Mouse (Mus musculus) cerebellum, postnatal 14 days (tissue): ENCODE measurements around the gene Vwa8.

Experiments used
- DNase-seq, 2 experiments: peaks; one replicate each; pipeline ENCODE4 v3.0.0; 2021; ENCODE audit warnings: mixed read lengths in 2 of 2

The Vwa8 gene

GRCm38 (mm10) chr14:79185018-79185685 lies 336.3 kb downstream of the Vwa8 start:
- peak; percentile 59 to 63 for DNase-seq

GRCm38 (mm10) chr14:79186976-79187375 lies 338.1 kb downstream of the Vwa8 start:
- no peak for DNase-seq

DNA sequence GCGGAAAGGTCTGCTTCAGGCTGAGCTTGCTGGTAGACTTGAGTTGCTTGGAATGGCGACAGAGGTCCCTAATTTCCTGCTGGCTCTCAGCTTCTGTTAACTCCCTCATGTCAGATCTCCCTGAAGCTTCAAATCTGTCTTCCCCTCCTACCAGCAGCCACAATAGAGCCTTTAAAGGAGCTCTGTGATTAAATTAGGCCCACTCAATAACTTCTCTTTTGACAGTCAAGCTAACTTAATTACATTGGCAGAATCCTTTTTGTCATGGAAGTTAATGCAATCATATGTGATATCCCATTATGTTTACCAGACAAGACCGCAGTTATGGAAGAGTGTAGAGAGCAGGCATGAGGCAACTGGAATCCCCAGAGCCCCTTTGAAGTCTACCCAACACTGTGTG lies 347.9 kb downstream of the Vwa8 start:
- DNase-seq: no peak

- no peak for DNase-seq
These were observed 349.2 kb downstream of the Vwa8 start for GRCm38 (mm10) chr14:79198066-79198465.

- peak; percentile 53 to 56 for DNase-seq
These were observed 351.5 kb downstream of the Vwa8 start for GRCm38 (mm10) chr14:79200133-79200891.

GRCm38 (mm10) chr14:79200892-79201285 lies 352.0 kb downstream of the Vwa8 start:
- peak; percentile 69 to 74 for DNase-seq

DNA sequence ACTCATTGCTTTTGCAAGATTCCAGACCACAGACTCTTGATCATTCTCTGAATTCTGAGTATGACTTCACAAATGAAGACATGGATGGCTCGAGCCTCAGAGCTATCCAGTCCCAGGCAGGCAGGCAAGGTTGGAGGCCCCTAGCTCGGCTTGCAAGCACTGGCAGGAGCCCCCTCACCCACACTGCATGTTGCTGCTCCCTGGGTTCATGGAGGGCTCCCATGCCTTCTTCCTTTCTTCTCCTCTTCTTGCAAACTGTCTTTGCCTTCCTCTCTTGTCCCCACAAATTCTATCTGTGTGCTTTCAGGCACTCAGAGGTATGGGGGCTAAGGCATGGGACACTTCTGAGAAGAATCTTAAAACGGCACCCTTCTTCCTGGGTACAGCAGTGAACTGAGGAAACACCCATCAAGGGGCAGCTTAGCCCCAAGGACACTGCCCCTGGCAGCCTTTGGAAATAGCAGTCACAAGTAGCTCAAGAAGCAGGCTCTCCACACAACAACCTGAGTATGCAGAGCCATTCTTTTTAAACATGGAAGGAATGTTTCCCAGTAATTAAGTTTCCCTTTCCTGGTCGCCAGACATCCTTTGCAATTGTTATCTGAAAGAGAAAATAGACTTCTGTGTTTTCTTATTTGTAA lies 354.0 kb downstream of the Vwa8 start:
- no peak for DNase-seq

DNA sequence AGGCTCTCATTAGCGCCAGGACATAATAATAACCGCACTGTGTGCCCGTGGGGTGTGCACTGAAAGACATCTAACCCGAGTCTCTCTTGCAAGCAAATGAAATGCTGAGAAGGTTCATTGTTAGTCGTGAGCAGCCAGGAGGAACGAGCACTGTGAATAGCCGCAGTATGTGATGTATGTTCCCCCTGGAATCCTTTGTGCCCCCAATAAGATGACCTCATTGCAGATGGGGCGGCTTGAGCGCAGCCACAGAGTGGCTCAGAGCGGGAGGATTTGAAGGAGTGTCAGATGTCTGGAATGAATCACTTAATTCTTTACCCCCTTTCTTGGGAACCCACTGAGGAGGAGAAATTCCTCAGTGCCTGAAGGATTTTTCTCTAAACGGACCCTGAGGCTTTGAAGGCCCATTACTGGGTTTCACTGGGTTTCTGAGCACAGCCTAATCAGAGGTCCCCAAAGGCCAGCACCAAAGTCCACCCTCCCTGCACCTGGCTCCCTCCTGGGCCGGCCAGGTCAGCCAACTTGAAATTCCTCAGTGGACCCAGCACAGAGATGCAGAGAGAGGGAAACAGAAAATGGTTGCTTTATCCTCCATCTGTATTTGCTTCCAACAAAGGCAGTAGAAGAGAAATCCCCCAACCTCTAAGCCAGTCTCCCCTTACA lies 354.8 kb downstream of the Vwa8 start:
- DNase-seq: no peak

DNA sequence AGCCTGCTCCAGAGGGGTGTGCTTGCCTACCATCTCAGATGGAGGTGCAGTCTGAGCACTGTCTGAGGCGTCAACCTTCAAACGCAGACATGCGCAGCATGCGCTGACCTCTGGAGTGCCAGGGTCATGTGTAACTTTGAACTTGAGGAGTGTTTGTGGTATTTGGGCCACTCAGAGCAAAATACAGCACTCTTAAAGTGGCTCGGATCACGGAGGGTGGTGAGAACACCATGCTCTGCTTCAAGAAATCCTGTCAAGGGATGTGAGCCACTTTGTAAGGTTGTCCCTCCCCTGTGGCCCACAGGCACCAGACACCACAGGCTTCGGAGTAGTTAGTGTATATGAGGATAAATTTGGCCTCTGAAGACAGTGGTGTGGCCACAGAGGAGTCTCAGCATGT lies 356.0 kb downstream of the Vwa8 start:
- no peak for DNase-seq

DNA sequence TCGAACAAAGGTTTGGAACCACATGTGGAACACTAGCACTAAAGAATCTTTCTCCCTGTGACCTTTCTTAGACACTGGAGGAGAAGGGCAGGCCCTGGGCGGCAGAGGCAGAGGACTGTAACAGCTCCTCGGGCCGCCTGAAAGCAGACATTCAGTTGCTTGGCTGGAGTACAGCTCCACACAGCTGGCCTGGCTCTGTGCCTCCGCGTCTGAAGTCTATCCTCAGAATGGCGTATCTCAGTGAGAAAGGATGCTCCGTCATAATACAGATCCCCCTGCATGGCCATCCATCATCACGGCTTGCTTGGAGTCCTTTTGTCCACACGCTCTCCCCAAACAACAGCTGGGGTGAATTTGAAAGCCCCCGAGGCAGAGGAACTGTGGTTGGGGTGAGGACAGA lies 357.4 kb downstream of the Vwa8 start:
- peak; percentile 54 to 74 for DNase-seq

DNA sequence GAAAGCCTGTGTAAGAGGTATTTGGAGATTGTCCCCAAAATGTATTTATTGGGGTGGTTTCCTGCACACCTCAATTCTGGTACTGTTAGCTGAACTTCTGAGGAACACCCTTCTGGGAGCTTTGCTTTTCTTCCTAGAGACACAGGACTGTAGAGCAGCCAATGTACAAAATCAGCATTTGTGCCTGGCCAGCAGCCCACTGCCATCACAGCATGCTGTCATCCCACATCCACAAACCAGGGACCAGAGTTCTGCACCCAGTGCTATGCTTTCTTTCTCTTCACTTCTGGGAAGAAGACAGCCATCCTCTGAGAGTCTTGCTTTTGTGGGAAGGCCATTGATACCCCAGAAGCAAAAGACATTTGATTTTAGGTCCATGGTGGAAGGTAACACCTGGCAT lies 359.6 kb downstream of the Vwa8 start:
- DNase-seq: no peak

GRCm38 (mm10) chr14:79209813-79210212 lies 361.0 kb downstream of the Vwa8 start:
- no peak for DNase-seq

GRCm38 (mm10) chr14:79212380-79212991 lies 363.6 kb downstream of the Vwa8 start:
- no peak for DNase-seq

DNA sequence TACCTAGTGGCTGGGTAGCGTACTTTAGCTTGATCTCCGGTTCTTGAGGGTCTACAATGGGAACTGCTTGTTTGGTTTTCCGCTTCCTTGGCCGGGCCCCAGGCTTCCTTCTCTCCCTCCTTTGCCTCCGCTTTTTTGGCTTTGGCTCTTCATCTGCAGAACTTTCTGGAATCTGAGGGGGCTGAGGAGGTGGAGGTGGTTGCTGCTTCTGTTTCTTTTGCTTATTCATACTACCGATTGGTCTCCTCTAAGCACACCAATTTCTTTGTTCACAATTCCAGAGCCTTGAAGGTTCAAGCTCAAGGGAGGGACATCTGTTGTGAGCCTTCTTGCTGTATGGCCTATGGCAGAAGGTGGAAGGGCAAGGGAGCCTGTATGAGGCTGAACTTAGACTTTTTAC lies 365.3 kb downstream of the Vwa8 start:
- no peak for DNase-seq

- no peak for DNase-seq
These were observed 365.9 kb downstream of the Vwa8 start for GRCm38 (mm10) chr14:79214660-79215249.

DNA sequence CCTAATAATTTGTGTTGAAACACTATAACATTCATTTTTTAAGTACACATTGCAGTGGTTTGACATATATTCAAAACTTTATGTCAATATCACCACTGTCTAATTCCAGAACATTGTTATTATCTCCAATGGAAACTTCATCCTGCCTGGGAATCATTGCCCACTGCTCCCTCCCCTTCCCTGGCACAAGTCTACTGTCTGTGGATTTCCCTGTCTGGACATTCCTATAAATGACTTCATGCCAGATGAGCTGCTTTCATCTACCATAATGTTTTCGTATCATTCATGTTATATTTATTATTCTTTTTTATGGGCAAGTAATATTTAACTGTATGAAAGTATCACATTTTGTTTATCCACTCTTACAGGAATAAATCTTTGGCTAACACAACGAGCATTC lies 367.5 kb downstream of the Vwa8 start:
- no peak for DNase-seq

DNA sequence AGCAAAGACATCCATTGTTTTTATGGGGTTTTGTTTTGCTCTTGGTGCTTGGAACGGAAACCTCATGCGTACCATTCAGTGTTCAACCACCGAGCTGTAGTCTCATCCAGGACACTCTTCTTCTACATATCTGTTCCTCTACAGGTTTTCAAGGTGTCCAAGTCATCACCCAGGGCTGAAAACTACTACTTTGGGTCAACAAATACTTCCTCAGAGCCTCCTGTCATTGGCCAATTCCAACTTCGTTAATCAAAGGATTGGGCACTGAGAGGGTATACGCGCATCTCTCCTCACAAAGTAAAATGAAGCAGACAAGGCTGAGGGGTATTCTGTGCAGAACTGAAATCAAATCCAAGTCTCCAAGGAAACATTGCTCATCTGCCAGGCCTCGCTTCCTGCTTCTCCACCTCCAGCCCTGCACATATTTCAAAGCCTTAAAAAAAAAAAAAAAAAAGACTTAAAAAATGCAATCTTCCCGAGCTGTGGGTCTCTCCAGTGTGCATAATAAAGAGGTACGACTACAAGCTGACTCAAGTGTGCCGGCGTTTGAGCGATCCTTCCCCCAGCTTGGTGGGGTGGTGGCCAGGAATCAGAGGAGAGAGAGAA lies 374.7 kb downstream of the Vwa8 start:
- no peak for DNase-seq

DNA sequence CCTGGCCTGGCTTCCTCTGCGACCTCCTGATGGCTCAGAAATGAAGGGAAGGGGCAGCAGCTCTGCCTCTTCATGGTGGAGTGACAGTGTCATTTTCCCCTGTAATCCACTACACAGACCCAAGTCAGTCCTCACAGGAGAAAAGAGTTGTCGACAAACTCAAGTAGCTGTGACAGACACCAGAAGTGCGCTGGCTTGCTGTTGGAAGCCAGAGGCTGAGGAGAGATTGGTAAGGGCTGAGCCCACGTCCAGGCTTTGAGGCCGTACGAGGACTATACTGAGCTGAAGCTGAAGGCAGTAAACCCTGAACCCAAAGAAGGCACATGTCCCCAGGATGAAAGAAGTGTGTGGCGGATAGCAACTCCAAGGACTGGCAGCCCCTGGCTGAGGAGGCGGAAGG lies 376.6 kb downstream of the Vwa8 start:
- no peak for DNase-seq

DNA sequence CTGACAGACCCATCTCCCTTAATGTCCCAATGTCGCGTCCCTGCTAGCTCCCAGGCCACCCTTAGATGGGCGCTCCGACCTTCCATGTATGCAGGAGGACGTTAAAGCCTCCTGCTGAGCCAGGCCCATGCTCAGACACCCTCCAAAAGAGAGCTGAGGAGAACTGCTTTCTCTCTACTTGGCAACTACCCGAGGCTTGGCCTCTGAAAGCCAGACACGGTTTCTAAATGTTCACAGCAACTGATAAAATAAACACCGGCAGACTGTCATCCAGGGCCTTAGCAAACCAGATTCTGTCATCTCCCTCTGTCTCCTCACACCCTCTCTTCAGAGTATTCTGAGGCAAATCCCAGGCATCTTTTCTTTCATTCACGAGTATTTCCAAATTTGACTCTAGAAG lies 377.2 kb downstream of the Vwa8 start:
- DNase-seq: no peak

DNA sequence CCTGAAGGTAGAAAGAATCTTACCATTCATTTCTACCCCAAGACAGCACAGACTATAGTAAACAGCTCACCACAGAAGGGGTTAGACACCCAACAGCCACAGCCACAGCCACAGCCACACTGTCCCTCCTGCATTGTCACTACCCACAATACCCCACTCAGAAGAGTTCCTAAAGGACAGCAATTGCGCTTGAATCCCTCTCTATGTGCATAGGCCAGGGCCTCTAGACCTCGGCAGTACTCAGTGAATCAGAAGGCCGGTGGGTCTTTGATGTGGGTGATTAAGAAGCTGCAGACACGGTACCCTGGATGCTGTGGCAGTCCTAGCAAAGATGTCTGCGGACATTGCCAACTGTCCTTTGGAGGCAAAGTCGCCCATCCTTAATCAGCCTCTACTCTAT lies 377.9 kb downstream of the Vwa8 start:
- DNase-seq: no peak

- DNase-seq: no peak
These were observed 379.1 kb downstream of the Vwa8 start for GRCm38 (mm10) chr14:79227955-79228354.

GRCm38 (mm10) chr14:79231677-79232076 lies 382.8 kb downstream of the Vwa8 start:
- peak; percentile 67 to 70 for DNase-seq
